Mouse (Mus musculus) olfactory bulb, adult 2 months (tissue): Measurements from ENCODE around the gene Spint1.

Source experiments
- CTCF ChIP-seq: fragments of 200-500 bp; IDR thresholded peaks from 2 replicates; pipeline ENCODE4 v1.5.1; 2012; ENCODE audit warnings: low read depth, mild to moderate bottlenecking, low read length, moderate library complexity; ENCODE audit not compliant: insufficient read depth
- POLR2A ChIP-seq: fragments of 200-500 bp; IDR thresholded peaks from 2 replicates; pipeline ENCODE4 v1.6.1; 2012; ENCODE audit warnings: mild to moderate bottlenecking, low read depth, low read length, moderate library complexity; ENCODE audit not compliant: insufficient read depth

GRCm38 (mm10) chr2:119297506-119297905 is 60.3 kb downstream of the Spint1 start:
- TF ChIP-seq CTCF (no peak), POLR2A (no peak)
